Mouse (Mus musculus): ENCODE measurements around the gene Met.

DNA sequence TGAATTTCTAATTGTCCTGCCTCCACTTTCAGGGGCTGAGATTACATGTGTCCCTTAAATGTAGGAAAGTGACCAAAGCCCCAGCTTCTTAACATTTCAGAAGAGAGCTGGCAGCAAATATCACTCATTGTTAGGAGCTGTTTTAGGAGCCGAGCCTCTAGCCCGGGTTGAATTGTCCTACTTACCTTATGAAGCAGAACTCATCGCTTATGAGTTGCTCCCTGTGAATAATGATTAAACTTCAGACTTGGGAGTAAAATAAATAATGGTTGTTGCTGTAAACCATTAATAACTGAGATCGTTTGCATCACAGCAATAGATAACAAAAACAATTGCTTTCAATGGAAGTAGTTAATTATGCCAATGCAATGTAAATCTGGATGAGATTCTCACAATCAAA is 20.3 kb upstream of the Met start:
- TF ChIP-seq FLI1 (IDR thresholded peaks at IDR 0.05; ENCODE audit: low read length) (no peak), GATA1 (IDR thresholded peaks at IDR 0.05; ENCODE audit: borderline replicate concordance, low read length) (no peak)

All from megakaryocyte, embryonic 14.5 days (primary cell).